Mouse (Mus musculus): ENCODE measurements around the gene Robo3. TPM values are rescaled to one million over a fixed set of nuclear protein-coding genes. Genes with fewer than 3 reads are reported as not detected.

Robo3 gene
- polyA plus RNA-seq, 1 experiment = 1.5 TPM

GRCm38 (mm10) chr9:37460043-37460960 is 27.3 kb upstream of the Robo3 start:
- Histone ChIP-seq H3K9ac (ENCODE audit: low read depth, poor library complexity, severe bottlenecking) (peak overlapping the region; percentile 50), H3K27ac (ENCODE audit: insufficient read depth, low read length) (no peak overlapping the region), H3K36me3 (ENCODE audit: control insufficient read depth, insufficient read depth, low read length, poor library complexity, severe bottlenecking) (no peaks in the 10 kb centered on the region), H3K4me3 (ENCODE audit: low read depth, low read length) (peak overlapping the region; percentile 63), H3K9me3 (replicated peaks; ENCODE audit: control insufficient read depth, insufficient read depth, low read length, poor library complexity, severe bottlenecking) (no peaks in the 10 kb centered on the region), H3K27me3 (ENCODE audit: control insufficient read depth, insufficient read depth, low read length, poor library complexity, severe bottlenecking) (peaks cover 23% of the 10 kb centered on the region), H3K4me1 (ENCODE audit: control insufficient read depth, insufficient read depth, low read length) (no peaks in the 10 kb centered on the region)
- TF ChIP-seq POLR2A (IDR thresholded peaks at IDR 0.05; ENCODE audit: insufficient read depth, low read length) (no peak), EP300 (IDR thresholded peaks at IDR 0.05; ENCODE audit: insufficient read depth, low read depth, low read length) (no peak), CTCF (IDR thresholded peaks at IDR 0.05; ENCODE audit: low read depth, low read length) (no peak)

- TF ChIP-seq CTCF (IDR thresholded peaks at IDR 0.05; ENCODE audit: low read depth, low read length) = no peak
- no peak for TF ChIP-seq EP300 (IDR thresholded peaks at IDR 0.05; ENCODE audit: insufficient read depth, low read depth, low read length)
- TF ChIP-seq POLR2A (IDR thresholded peaks at IDR 0.05; ENCODE audit: insufficient read depth, low read length) = no peak
- peak overlapping the region; percentile 50 for H3K9ac ChIP-seq (ENCODE audit: low read depth, poor library complexity, severe bottlenecking)
- H3K27me3 ChIP-seq (ENCODE audit: control insufficient read depth, insufficient read depth, low read length, poor library complexity, severe bottlenecking) = peaks cover 23% of the 10 kb centered on the region
- H3K9me3 ChIP-seq (replicated peaks; ENCODE audit: control insufficient read depth, insufficient read depth, low read length, poor library complexity, severe bottlenecking) = no peaks in the 10 kb centered on the region
- no peaks in the 10 kb centered on the region for H3K36me3 ChIP-seq (ENCODE audit: control insufficient read depth, insufficient read depth, low read length, poor library complexity, severe bottlenecking)
- H3K4me1 ChIP-seq (ENCODE audit: control insufficient read depth, insufficient read depth, low read length) = no peaks in the 10 kb centered on the region
- H3K4me3 ChIP-seq (ENCODE audit: low read depth, low read length) = peak overlapping the region; percentile 63
- H3K27ac ChIP-seq (ENCODE audit: insufficient read depth, low read length) = no peak overlapping the region
These were observed 26.6 kb upstream of the Robo3 start for GRCm38 (mm10) chr9:37459665-37460042.

- TF ChIP-seq CTCF (IDR thresholded peaks at IDR 0.05; ENCODE audit: low read depth, low read length) (no peak), EP300 (IDR thresholded peaks at IDR 0.05; ENCODE audit: insufficient read depth, low read depth, low read length) (no peak), POLR2A (IDR thresholded peaks at IDR 0.05; ENCODE audit: insufficient read depth, low read length) (no peak)
- Histone ChIP-seq H3K27me3 (ENCODE audit: control insufficient read depth, insufficient read depth, low read length, poor library complexity, severe bottlenecking) (peaks cover 23% of the 10 kb centered on the region), H3K27ac (ENCODE audit: insufficient read depth, low read length) (no peak overlapping the region), H3K36me3 (ENCODE audit: control insufficient read depth, insufficient read depth, low read length, poor library complexity, severe bottlenecking) (no peaks in the 10 kb centered on the region), H3K9me3 (replicated peaks; ENCODE audit: control insufficient read depth, insufficient read depth, low read length, poor library complexity, severe bottlenecking) (no peaks in the 10 kb centered on the region), H3K4me3 (ENCODE audit: low read depth, low read length) (no peak overlapping the region), H3K9ac (ENCODE audit: low read depth, poor library complexity, severe bottlenecking) (no peak overlapping the region), H3K4me1 (ENCODE audit: control insufficient read depth, insufficient read depth, low read length) (no peaks in the 10 kb centered on the region)
These were observed 24.1 kb upstream of the Robo3 start for GRCm38 (mm10) chr9:37457151-37457550.

- Histone ChIP-seq H3K4me3 (ENCODE audit: low read depth, low read length) (peak overlapping the region; percentile 26), H3K4me1 (ENCODE audit: control insufficient read depth, insufficient read depth, low read length) (no peaks in the 10 kb centered on the region), H3K27me3 (ENCODE audit: control insufficient read depth, insufficient read depth, low read length, poor library complexity, severe bottlenecking) (peaks cover 21% of the 10 kb centered on the region), H3K36me3 (ENCODE audit: control insufficient read depth, insufficient read depth, low read length, poor library complexity, severe bottlenecking) (no peaks in the 10 kb centered on the region), H3K9ac (ENCODE audit: low read depth, poor library complexity, severe bottlenecking) (peak overlapping the region; percentile 22; the same call in 1 of the 2 replicates), H3K9me3 (replicated peaks; ENCODE audit: control insufficient read depth, insufficient read depth, low read length, poor library complexity, severe bottlenecking) (no peaks in the 10 kb centered on the region), H3K27ac (ENCODE audit: insufficient read depth, low read length) (no peak overlapping the region)
- no peak for TF ChIP-seq CTCF (IDR thresholded peaks at IDR 0.05; ENCODE audit: low read depth, low read length)
- TF ChIP-seq EP300 (IDR thresholded peaks at IDR 0.05; ENCODE audit: insufficient read depth, low read depth, low read length) = no peak
- no peak for TF ChIP-seq POLR2A (IDR thresholded peaks at IDR 0.05; ENCODE audit: insufficient read depth, low read length)
These were observed 23.4 kb upstream of the Robo3 start for GRCm38 (mm10) chr9:37456481-37456910.

- Histone ChIP-seq H3K4me1 (ENCODE audit: control insufficient read depth, insufficient read depth, low read length) (no peaks in the 10 kb centered on the region), H3K9me3 (replicated peaks; ENCODE audit: control insufficient read depth, insufficient read depth, low read length, poor library complexity, severe bottlenecking) (no peaks in the 10 kb centered on the region), H3K27me3 (ENCODE audit: control insufficient read depth, insufficient read depth, low read length, poor library complexity, severe bottlenecking) (peaks cover 19% of the 10 kb centered on the region), H3K9ac (ENCODE audit: low read depth, poor library complexity, severe bottlenecking) (no peak overlapping the region), H3K27ac (ENCODE audit: insufficient read depth, low read length) (no peak overlapping the region), H3K36me3 (ENCODE audit: control insufficient read depth, insufficient read depth, low read length, poor library complexity, severe bottlenecking) (no peaks in the 10 kb centered on the region), H3K4me3 (ENCODE audit: low read depth, low read length) (no peak overlapping the region)
- TF ChIP-seq EP300 (IDR thresholded peaks at IDR 0.05; ENCODE audit: insufficient read depth, low read depth, low read length) (no peak), POLR2A (IDR thresholded peaks at IDR 0.05; ENCODE audit: insufficient read depth, low read length) (no peak), CTCF (IDR thresholded peaks at IDR 0.05; ENCODE audit: low read depth, low read length) (no peak)
These were observed 22.8 kb upstream of the Robo3 start for GRCm38 (mm10) chr9:37455868-37456267.

- no peaks in the 10 kb centered on the region for H3K36me3 ChIP-seq (ENCODE audit: control insufficient read depth, insufficient read depth, low read length, poor library complexity, severe bottlenecking)
- no peaks in the 10 kb centered on the region for H3K4me1 ChIP-seq (ENCODE audit: control insufficient read depth, insufficient read depth, low read length)
- no peak overlapping the region for H3K9ac ChIP-seq (ENCODE audit: low read depth, poor library complexity, severe bottlenecking)
- H3K27me3 ChIP-seq (ENCODE audit: control insufficient read depth, insufficient read depth, low read length, poor library complexity, severe bottlenecking) = peaks cover 11% of the 10 kb centered on the region; the same call in 1 of the 2 replicates
- no peak overlapping the region for H3K4me3 ChIP-seq (ENCODE audit: low read depth, low read length)
- no peak overlapping the region for H3K27ac ChIP-seq (ENCODE audit: insufficient read depth, low read length)
- TF ChIP-seq POLR2A (IDR thresholded peaks at IDR 0.05; ENCODE audit: insufficient read depth, low read length) = no peak
- TF ChIP-seq EP300 (IDR thresholded peaks at IDR 0.05; ENCODE audit: insufficient read depth, low read depth, low read length) = no peak
- TF ChIP-seq CTCF (IDR thresholded peaks at IDR 0.05; ENCODE audit: low read depth, low read length) = no peak
- H3K9me3 ChIP-seq (replicated peaks; ENCODE audit: control insufficient read depth, insufficient read depth, low read length, poor library complexity, severe bottlenecking) = no peaks in the 10 kb centered on the region
These were observed 21.9 kb upstream of the Robo3 start for GRCm38 (mm10) chr9:37454991-37455390.
